Mouse (Mus musculus): Measurements from ENCODE around the gene H2-M10.1.
"Not testable (repeated sequence)": the region's sequence is repeated elsewhere in the genome, so short reads cannot be mapped to it uniquely, and the experiment has no call there.

H2-M10.1 gene

DNA sequence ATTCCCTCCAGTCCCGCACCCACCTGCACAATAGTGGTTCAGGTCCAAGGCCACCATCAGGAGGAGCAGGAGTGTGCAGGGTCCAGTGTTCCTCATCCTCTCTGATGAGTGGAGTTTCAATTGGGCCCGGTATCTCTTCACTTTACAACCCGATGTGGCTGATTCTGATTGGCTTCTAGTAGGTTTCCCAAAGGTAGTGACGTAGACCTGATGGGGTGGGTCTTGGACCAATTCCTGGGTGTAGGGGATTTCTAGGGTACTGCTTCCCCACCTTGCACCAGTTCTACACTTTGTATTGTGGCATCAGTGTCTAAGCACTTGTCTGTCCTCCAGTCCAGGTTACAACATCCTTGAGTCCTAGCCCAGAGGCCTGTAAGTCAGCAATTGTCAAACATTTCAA lies at the start of gene H2-M10.1:
Gene H2-M10.1, minus strand, starts transcription at position 101 of the 400 bp plus-strand sequence.
- DNase-seq (ENCODE audit: low spot score), result no peak

DNA sequence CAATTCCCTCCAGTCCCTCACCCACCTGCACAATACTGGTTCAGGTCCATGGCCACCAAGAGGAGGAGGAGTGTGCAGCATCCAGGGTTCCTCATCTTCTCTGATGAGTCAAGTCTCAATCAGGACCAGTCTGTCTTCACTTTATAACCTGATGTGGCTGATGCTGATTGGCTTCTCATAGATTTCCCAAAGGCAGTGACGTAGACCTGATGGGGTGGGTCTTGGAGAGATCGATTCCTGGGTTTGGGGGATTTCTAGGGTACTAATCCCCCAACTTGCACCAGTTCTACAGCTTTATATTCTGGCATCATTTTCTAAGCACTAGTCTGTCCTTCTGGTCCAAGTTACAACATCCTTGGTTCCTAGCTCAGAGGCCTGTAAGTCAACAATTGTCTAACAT lies 42.4 kb upstream of the H2-M10.1 start, which contains the start of gene H2-M10.3:
Gene H2-M10.3, minus strand, starts transcription at position 101 of the 400 bp plus-strand sequence.
- not testable (repeated sequence) for DNase-seq (ENCODE audit: low spot score)

DNA sequence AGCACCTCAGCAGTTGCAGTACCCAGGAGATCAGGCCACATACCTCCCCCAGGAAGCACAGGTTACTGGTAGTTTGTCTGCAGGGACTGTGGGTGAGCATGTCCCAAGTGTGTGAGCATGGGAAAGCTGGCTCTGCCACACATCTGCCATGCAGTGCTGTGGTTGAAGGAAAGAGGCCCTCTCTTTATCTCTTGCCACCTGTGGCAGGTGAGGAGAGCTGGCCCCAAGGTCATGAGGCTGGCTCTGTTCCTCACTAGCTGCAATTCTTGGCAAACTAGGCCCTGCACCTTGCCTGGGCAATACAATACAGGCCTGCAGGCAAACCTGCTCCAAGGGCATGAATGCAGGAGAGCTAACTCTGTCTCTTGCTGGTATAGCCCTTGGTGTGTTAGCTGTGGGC lies 36.4 kb upstream of the H2-M10.1 start:
- DNase-seq (ENCODE audit: low spot score), result not testable (repeated sequence)

DNA sequence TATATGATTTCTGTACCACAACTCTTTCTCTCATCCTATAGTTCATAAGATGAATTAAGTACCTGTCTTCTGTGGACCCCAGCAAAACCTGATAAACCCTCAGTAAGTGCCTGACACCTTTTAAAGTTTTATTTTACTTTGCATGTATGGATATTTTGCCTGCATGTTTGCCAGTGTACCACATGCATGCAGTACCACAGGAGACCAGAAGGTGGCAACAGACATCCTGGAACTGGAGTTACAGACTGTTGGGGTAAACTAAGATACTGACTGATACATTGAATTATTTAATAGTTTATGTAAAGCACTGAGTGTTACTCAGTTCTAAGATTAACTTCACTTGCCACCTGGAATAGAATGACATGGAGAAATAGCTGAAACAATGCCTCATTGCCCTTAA lies 31.6 kb upstream of the H2-M10.1 start:
- not testable (repeated sequence) for DNase-seq (ENCODE audit: low spot score)

DNA sequence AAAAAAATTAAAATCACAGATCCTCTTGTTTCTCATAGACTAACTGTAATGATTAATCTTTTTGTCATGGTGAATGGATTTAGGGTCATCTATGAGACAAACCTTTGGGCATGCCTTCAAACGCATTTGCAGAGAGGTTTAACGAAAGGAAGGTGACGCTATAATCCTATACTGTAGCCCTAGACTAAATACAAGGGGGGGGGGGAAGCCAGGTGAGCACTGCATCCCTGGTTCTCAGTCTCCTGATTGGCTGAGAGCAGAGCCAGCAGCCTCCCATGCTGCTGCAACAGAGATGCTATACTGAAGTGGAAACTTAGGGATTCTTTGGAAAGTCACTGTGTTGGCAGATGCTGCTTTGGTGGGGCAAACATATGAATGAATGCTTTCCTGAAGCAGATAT lies 29.8 kb upstream of the H2-M10.1 start:
- no peak for DNase-seq (ENCODE audit: low spot score)

DNA sequence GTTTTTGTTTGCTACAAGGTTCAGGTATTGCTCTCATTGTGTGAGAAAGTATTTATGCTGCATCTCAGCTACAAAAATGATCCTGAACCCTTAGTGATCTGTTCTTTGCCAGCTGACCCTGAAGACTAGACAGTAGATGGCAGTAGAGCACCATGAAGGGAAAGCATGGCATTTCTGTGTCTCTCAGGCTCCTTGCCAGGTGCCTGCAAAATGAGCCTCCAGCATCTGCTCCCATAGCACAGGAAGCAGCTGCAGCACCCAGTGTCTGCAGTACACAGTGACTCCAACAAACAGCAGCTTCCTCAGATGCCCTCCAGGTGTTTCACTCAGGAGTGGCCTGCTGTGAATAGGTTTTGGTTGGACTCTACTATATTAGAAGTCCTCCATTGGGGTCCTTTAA lies 29.4 kb upstream of the H2-M10.1 start:
- DNase-seq (ENCODE audit: low spot score), result peak; percentile 8

DNA sequence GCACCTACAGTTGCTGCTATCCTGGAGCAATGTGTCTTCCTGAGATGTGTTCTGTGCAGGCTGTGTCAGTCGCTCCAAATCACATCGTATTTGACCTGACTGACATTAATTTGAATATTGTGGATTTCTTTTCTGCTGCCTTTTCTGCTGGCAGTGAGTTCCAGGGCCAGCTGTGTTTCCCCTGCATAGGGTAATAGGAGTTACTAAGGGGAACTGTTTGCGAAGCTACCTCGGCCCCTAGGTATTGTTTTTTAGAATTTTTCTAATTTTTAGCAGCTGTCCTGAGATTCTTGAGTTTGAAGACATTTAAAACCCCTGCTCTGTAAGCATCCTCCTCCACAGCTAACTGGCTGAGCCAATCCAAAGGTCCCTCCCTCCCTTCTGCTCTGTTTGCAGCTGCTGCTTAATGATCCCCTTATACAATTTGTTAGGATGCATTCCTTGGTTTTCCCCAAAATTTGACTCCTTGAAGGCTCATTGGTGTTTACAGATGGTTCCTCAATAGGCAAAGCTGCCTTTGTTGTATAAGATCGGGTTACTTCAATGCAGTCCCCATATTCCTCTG lies 10.2 kb downstream of the H2-M10.1 start:
- no peak for DNase-seq (ENCODE audit: low spot score)

DNA sequence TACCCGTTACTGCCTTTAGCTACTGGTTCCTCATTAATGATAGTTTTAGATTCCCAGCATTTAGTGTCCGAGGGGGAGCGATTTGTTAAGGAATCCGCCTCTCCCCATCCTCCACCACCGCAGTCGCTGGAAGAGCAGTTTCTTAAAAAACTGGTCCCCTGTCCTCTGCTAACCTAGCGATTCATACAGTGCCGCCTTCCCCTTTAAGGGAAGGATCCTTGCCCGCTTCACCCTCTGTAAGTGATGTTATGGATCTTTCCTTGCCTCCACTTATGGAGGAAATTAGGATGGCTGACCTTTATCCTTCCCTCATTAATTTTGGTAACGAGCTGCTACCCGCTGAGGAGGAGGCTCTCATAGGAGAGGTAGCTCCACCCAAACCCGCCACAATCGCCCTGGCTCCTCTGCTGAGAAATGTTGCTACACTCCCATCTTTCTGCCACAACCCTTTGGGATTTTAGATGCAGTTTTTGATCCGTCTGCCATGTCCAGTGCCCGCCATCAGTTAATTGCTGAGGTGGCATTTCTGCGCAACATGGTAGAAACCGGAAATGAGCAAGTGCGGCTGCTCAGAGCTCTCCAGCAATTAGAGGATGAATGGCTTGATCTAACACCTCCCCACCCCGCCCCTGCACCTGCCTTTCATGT lies 10.8 kb downstream of the H2-M10.1 start:
- DNase-seq (ENCODE audit: low spot score), result peak; percentile 22

DNA sequence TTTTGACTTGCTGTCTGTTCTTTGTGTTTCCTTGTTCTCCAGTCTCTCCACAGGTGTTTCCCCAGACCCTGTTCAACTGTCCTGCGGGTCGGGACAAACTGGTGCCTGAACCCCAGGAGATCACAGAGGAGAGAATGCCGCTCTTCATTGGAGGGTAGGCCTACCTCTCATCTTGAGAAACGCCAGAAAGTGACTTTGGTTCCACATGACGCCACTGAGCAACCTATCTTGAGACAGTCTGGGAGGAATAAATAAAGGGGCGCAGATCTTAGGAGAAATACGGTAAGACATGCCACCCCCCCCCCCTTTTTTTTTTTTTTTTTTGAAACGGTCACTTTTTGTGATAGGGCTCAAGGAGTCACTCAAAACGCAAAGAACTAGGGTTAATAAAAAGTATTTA lies 11.4 kb downstream of the H2-M10.1 start:
- no peak for DNase-seq (ENCODE audit: low spot score)

DNA sequence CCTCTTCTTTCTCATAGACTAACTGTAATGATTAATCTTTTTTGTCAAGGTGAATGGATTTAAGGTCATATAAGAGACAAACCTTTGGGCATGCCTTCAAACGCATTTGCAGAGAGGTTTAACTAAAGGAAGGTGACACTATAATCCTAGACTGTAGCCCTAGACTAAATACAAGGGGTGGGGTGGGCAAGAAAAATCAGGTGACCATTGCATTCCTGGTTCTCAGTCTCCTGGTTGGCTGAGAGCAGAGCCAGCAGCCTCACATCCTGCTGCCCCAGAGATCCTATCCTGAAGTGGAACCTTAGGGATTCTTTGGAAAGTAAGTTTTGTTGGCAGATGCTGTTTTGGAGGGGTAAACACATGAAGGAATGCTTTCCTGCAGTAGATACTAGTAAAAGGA lies 16.7 kb downstream of the H2-M10.1 start:
- no peak for DNase-seq (ENCODE audit: low spot score)

DNA sequence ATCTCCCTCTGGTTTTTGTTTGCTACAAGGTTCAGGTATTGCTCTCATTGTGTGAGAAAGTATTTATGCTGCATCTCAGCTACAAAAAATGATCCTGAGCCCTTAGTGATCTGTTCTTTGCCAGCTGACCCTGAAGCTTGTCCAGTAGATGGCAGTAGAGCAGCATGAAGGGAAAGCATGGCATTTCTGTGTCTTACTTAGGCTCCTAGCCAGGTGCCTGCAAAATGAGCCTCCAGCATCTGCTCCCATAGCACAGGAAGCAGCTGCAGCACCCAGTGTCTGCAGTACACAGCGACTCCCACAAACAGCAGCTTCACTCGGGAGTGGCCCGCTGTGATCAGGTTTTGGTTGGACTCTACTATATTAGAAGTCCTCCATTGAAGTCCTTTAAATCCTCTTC lies 17.1 kb downstream of the H2-M10.1 start:
- peak; percentile 21 for DNase-seq (ENCODE audit: low spot score)

DNA sequence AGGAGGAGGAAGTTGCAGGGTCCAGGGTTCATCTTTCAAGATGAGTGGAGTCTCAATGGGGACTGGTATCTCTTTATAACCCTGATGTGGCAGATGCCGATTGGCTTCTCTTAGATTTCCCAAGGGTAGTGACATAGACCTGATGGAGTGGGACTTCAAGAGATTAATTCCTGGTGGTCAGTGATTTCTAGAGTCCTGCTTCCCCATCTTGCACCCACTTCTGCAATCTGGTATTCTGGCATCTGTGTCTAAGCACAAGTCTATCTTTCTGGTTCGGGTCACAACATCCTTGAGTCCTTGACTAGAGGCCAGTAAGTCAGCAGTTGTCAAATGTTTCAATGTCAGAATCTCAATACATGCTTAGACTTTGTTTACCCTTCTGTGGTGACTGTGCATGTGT lies 39.6 kb downstream of the H2-M10.1 start, which contains the start of gene H2-M10.2:
Gene H2-M10.2, minus strand, starts transcription at position 101 of the 400 bp plus-strand sequence.
- DNase-seq (ENCODE audit: low spot score), result no peak

DNA sequence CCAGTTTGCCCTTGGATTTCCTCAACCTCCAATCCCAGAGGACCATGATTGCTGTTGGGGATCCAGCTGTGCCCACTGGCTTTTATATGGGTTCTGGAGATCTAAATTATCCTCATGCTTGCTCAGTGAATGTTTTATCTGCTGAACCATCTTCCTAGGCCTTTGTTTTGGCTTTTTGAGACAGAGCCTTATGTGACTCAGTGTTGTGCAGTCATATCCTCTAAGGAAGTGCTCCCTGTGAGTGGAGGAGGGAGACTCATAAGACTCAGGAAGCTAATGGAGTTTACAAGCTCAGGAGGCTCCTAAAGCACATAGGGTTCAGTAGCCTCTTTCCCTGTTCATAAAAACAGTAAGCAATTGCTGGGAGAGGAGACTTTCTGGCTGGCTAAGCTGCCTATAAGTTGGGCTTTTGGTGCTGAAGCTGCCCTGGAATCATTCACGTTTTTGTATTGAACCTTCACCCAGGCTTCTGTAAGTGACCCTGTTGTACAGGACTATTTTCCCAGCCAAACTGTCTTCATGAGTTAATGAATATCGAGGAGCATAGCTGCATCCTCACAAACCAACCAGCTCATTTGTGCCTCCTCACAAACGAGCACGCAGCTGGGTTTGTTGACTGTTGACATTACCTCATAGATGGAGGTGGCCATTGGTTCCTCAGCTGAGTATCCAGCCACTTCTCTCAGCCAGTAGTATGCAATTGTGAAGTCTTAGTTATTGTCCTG lies 44.3 kb downstream of the H2-M10.1 start:
- no peak for DNase-seq (ENCODE audit: low spot score)

DNA sequence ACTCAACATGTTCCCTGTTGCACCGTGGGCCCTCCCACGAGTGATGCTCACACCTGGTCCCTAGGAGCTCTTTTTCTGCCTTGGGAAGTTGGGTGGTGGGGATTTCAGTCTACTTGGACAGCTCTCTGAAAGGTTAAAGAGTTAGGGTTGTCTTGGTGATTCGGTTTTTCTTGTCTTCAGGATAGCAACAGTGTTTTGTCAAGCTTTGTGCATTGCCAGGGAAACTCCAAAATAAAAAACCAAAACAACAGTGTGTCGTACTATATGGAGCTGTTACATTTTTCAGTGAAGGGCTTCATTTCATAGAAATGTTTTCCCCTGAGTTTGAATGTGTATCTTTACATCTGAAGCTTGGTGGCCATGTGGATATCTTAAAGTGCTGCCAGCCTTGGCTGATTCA lies 51.2 kb downstream of the H2-M10.1 start:
- DNase-seq (ENCODE audit: low spot score), result no peak

DNA sequence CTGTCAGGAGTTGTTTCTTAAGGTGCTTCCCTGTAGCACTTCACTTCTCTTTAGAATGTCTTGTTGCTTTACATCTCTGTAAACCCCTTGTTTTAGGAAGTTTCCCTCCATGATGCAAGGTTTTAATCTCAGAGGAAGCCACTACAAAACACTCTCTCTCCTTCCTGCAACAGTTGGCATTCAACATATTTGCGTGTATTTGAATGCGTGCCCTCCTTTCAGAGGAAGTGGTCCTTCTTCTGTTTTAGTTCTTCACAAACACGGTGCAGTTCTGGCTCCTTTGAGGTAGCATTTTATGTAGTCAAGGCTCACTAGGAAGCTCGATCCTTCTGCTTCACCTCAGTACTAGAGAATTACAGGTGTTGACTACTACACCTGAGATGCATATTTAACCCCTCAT lies 52.2 kb downstream of the H2-M10.1 start:
- DNase-seq (ENCODE audit: low spot score), result no peak
